Mouse (Mus musculus): ENCODE measurements around the gene Pdk1.

The Pdk1 gene

DNA sequence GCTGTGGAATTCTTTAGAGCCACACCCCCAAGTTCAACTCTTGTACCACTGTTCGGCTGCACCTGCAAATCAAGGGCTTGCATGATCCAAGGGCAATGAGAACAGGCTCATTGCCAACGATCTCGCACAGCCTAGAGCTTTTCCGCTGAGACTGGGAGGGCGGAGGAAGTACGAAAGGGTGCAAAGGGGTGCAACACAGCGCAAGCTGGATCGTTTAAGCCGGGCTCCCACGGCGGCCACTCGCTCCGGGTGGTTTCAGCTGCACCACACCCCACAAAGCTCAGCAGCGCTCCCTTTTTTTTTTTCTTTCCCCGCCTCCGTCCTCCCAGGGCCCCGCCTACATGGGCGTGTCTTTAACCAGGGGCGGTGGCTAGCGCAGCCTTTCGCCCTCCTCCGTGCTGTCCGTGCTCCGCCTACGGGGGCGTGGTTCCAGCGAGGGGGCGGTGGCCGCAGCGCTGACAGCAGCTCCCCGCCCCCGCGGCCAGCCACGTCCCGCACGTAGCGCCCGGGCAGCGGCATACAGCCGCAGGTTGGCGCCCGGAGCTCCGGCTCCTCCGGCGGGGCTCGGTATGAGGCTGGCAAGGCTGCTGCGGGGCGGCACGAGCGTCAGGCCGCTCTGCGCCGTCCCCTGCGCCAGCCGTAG lies at the start of gene Pdk1:
Gene Pdk1, plus strand, starts transcription at position 424 of the 643 bp plus-strand sequence.
- peak; percentile 99 to 100 for DNase-seq (ENCODE audit: low spot score in 2 of 2)

DNA sequence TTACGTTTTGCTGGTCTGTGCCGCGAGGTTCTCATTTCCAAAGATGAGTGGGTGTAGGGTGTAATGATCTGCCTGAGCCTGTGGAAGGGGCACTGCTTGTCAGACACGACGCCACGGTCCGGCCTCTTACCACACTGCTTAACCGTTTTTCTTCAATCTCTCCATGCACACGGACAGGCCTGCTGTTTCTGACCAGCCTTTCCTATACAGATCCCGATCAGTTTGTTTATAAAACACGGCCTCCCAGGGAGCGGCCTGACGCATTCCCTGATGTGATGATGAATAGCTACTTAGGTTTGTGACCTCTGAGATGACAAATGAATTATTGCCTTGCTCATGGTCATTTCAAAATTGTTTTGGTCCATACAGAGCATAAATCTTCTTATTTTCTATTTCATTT lies 48.9 kb upstream of the Pdk1 start:
- DNase-seq (ENCODE audit: low spot score in 2 of 2): no peak

DNA sequence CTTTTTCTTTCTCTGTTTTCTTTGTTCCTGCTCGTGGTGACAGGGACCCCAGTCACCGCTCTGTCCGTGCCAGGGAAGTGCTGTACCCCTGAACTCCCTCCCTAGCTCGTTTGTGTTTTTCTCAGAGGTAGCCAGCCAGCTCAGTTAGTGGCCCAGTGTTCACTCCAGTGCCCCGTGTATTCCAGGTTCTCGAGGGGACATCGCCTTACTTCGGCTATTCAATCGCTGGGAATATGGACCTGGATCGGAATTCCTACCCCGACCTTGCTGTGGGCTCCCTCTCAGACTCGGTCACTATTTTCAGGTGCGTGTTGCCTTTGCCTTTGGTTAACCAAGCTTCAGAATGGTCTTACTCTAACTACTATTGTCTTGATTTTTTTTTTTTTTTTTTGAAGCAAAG lies 45.3 kb upstream of the Pdk1 start:
- DNase-seq (ENCODE audit: low spot score in 2 of 2): no peak

DNA sequence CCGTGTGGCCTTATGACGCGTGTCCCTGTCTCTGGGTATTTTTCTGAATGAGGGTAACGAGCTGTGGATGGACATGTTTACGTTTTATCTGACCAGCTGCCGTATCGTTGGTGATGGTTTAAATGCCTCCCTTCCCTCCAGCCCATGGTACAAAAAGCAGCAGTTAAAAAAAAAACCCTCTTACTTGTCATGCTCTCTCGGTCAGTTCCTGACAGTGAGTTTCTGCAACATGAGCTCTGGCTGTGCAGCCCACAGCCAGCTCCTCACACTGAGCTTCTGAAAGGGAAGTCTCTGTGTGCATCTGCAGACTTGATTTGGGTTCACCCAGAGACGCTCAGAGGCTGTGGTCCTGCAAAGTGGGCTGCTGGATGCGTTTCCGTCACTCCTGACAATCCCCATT lies 44.1 kb upstream of the Pdk1 start:
- no peak for DNase-seq (ENCODE audit: low spot score in 2 of 2)

DNA sequence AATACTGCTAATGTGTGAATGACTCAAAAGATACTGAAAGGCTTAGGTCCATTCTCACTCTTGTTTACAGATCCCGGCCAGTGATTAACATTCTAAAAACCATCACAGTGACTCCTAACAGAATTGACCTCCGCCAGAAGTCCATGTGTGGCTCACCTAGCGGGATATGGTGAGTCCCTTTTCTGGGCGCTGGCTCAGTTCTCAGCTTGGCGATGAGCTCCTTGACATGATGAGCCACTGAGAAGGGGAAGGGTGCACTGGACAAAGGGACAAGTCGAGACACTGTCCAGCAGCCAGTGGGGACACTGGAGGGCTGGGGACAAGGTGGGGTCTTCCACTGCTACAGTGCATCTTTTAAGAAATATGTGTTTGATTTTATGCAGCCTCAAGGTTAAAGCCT lies 39.4 kb upstream of the Pdk1 start:
- no peak for DNase-seq (ENCODE audit: low spot score in 2 of 2)

DNA sequence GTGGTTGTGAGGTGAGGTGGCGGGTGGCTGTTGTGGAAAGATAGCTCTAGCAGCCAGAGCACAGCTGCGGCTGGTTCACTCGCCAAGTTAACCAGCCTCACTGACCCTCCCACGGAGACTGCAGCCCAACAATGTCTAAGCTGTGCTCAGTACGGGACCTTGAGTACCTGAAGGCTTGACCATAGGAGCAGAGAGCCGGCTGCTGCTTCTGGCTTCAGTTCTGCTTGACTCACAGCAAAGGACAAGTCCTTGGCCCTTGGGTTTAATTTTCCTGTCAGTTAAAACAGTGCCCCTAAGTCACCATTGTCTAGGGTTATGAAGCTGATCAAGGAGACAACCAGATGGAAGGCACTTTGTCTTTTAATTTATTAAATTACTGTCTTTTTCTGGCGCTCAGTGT lies 38.7 kb upstream of the Pdk1 start:
- DNase-seq (ENCODE audit: low spot score in 2 of 2): no peak

DNA sequence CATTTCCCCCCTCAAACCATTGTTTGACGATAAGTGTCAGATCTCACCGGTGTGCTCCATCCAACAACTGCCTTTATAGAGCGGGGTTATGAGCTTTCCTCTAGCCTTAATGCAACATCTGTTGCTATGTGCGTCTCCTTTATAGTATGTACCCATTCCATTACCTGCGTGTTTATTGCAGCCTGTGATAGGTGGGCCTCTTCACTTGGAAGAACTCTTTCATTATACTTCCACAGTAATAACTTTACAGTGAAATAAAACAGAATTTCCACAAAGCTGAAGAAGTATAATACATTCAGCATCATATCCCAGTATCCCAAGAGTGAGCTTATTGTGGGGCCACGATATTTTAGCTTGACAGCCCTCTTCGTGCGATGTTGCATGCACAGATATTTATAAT lies 37.5 kb upstream of the Pdk1 start:
- DNase-seq (ENCODE audit: low spot score in 2 of 2): no peak

DNA sequence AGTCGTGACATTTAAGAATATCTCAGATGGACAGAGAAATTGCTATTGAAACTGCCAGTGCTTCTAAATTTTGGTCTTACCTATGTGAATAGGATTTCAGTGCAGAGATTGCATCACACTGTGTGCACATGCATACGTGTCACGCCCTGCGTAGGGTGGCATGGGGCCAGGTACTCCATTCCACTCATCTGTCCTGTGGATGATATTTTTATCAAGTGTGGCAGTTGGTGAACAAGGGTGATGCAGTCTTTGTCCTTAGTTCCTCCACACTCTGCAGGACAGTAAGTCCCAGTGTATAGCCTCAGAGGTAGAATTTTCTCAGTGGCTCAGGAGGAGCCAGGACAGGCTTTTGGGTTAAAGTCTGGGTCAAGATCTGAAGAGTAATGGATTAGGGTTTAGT lies 36.8 kb upstream of the Pdk1 start:
- DNase-seq (ENCODE audit: low spot score in 2 of 2): no peak

DNA sequence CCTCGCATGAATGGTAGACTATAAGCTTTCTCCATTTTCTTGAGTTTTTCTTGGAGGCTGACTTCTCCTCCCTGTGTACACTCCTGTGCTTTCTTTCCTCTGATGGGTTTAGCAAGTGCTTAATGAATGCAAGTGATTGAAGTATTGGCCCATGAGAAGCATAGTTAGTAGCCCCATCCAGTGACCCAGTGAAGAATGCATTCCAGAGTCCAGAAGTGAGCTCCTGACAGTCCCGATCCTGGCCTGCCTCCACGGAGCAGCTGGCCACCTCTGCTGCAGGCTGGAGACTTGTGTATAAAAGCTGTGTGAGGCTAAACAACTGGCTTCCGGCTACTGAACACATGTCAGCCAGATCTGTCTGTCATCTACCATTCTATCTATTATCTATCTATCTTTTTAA lies 35.8 kb upstream of the Pdk1 start:
- DNase-seq (ENCODE audit: low spot score in 2 of 2): no peak

DNA sequence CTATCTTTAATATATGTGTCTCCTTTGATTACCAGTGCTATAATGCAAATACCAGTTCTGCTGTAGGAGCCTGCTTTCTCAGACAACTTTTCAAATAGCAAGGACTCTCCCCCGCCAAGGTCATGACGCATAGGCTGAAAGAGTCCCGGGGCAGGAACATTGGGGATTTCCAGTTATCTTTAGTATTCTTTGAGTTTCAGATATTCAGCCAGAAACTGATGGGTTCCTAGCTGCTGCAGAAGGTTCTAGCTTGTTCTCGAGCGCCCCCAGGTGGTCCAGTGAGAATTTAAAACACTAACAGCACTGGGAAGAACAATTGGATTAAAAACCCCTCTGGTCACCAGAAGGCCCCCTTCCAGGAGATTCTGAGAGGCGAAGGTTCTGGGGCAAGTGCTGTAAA lies 35.2 kb upstream of the Pdk1 start:
- DNase-seq (ENCODE audit: low spot score in 2 of 2): peak; percentile 27 to 53

DNA sequence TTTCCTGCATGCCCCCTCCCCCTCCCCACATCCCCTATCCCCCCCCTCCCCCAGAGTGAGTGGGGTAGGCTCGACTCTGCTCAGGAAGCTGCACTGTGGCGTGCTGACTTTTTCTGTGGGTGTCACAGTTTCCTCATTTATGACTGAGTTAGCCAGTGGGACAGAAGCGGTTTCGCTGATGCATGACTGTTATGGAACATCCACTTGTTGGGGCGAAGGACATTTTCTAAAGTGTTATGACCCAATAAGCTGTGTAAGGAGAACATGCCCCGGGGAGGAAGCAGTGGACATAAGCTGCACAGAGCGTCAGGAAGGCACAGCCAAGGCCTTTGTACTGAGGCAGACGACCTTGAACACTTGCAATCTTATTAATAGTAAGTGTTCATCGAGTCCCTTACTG lies 29.7 kb upstream of the Pdk1 start:
- no peak for DNase-seq (ENCODE audit: low spot score in 2 of 2)

DNA sequence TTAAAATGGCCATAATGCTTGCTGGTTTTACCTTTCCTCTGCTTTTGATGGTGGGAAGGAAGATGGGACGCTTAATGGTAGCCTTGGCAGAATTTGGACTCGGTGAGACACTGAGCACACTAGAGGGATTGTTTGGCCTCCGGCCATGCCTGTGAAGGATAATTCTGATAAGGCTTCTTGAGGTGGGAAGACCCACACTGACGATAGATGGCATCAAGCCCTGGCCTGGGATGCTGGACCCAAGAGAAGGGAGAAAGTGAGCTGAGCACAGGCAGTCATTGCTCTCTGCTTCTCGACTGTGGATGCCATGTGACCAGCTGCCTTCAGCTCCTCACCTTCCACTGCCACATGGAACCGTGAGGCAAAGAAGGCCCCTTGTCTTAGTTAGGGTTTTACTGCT lies 28.1 kb upstream of the Pdk1 start:
- DNase-seq (ENCODE audit: low spot score in 2 of 2): no peak

DNA sequence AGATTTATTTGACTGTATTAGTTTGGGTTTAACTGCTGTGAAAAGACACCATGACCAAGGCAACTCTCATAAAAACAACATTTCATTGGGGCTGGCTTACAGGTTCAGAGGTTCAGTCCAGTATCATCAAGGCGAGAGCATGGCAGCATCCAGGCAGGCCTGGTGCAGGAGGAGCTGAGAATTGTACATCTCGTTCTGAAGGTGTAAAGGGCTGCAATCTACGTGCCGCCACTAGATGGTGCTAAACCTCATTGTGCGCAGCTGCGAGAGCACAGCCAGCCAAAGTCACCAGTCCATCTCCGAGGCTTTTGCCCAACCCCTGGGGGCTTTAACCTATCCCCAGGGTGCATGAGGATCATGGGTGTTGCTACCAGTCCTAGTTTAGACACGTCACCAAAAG lies 20.9 kb upstream of the Pdk1 start:
- peak; percentile 16 to 38 for DNase-seq (ENCODE audit: low spot score in 2 of 2)

DNA sequence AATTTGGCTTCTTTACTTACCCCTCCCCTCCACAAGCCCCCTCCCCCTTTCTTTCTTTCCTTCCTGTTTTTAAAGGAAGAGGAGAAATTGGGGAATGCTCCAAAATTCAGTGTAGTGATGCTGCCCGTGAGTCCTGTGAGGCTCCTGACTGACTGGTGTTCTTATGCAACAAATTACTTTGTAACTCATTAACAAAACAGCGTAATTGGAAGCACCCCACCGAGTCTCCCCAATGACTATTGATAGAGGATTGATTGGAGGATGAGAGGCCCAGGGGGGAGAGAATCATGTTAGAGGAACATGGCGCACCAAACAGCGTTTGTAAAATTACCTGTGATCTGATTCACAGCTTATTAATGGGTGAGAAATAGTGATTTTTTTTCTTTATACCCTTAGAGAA lies 17.9 kb upstream of the Pdk1 start:
- no peak for DNase-seq (ENCODE audit: low spot score in 2 of 2)

DNA sequence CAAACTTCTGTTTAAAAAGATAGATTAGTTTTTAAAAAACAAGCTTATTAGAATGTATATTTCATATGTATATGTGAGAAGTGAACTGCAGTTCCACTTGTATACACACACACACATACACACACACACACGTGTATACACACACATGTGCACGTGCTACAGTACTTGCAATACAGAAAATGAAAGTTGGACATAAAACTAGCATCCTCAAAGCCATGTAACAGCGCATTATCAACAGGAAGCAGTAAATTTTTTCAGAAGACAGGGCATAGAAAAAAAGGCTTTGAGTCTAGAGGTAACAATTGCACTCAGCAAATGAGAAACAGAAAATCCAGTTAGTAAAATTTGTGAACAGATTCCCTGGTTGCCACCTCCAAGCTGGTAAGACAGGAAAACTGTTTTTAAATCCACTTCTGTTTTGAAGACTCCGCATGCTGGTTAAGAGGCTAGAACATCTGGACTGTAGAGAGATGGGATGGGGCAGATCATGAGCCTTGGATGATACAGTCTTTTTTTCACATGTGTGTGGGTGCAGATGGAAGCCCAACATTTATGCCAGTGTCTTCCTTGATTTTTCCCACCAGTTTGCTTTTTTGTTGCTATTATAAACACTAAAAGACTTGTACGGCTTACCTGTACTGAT lies 9.4 kb upstream of the Pdk1 start:
- DNase-seq (ENCODE audit: low spot score in 2 of 2): no peak

DNA sequence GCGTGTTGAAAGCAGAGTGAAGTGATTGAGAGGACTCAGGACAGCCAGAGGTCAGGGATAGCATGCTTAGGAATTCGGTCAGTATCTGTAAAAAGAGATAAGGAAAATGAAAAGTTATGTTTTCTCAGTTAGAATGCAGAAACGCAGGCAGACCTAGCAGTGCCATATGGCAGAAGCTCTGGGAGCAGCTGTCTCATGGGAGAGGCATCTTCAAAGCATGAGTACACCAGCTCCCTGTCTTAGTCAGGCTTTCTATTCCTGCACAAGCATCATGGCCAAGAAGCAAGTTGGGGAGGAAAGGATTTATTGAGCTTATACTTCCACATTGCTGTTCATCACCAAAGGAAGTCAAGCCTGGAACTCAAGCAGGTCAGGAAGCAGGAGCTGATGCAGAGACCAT lies 8.0 kb upstream of the Pdk1 start:
- DNase-seq (ENCODE audit: low spot score in 2 of 2): no peak

DNA sequence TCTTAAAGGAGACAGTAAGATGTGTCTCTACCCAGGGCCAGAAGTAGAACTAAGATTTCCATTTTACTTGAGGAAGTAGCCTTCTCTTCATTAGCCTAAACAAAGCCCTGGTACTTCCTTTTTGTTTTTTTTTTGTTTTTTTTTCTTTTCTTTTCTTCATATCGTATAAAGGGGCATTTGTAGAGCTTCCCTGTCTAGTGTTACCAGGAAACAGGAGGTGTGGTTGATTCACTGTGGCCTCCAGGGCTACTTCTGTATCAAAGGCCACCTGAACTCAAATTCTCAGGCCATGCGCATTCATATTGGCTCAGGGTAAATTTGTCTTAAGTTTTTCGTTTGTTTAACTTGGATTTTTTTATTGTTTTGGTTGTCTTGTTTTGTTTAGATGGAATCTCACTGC lies 7.1 kb upstream of the Pdk1 start:
- no peak for DNase-seq (ENCODE audit: low spot score in 2 of 2)

DNA sequence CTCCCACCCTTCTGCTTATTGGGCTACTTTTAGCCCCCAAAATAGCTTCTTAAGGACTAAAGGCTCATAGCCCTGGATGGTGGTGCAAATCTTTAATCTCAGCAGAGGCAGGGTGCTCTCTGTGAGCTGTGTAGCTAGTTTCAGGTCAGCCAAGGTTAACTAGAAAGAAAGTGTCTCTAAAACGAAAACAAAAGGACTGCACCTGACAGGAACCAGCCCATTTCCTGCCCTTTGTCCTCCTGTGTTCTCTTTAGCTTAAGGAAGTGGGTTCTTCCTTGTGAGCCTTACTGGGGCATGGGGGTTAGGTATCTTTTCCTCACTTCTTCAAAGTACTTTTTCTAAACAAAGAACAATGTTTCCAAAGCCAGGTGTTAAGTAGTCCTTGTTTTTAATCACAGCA lies 6.5 kb upstream of the Pdk1 start:
- no peak for DNase-seq (ENCODE audit: low spot score in 2 of 2)

DNA sequence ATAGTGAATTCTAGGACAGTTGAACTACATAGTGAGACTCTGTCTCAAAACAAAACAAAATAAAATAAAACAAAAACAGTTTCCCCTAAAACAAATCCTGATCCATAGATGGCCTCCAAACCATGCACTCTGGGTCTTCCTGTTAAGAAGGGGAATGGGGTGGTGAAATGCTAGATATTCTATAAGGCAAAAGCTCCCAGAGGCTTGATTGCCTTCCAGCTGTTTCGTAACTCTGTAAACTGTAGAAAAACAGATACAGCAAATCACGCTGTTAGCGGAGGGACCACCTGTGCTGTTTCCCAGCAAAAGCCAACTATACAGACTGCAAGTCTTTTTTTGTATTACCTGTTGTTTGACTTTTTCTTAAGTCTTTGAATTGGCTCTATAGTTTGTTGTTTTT lies 6.0 kb upstream of the Pdk1 start:
- DNase-seq (ENCODE audit: low spot score in 2 of 2): no peak

DNA sequence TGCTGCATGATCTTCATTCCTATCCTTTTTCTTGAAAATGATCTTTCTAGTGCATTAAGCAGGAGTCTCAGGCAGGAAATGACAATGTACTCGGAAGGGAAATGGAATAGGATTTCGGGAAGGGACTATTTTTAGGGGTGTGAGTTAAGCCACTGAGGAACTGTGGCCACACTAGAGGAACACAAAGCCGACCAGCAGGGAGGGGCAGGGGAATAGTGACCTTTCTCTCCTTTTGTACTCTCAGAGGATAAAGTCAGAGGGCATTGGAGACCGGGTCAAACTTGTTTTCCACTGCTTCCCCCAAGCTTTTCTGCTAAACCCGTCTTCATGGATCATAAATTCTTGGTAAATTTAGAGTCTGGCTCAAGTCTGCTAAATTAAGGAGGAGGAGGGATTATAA lies 5.5 kb upstream of the Pdk1 start:
- DNase-seq (ENCODE audit: low spot score in 2 of 2): no peak

DNA sequence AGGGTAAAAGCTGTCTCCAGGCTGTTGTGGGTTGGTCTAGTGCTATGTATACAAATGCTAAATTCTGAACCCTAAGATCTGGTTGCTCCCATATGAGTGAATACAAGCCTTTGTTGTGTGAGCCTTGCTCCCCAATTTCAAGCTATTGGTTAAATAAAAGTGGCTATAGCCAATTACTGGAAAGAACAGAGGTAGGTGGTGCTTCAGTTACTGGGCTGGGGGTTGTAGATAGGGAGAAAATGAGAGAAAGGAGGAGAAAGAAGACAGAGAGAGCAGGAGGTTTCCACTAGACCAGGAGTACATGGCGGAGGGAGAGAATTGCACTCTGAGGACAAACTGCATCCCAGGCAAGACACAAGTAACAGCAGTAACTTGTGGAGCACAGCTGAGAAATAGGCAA lies 4.8 kb upstream of the Pdk1 start:
- no peak for DNase-seq (ENCODE audit: low spot score in 2 of 2)

DNA sequence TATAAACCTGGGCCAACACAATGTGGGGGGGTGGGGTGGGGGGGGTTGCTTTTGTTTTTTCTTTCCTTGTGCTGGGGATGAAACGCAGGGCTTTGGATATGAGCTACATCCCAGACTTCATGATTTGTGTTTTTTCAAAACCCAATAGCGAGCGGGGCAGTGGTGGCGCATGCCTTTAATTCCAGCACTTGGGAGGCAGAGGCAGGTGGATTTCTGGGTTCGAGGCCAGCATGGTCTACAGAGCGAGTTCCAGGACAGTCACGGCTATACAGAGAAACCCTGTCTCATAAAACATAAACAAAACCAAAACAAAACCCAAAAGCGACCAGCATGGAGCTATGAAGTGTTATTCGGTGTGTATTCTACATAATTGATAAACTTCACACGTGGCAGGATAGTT lies 883 bp upstream of the Pdk1 start:
- DNase-seq (ENCODE audit: low spot score in 2 of 2): no peak

DNA sequence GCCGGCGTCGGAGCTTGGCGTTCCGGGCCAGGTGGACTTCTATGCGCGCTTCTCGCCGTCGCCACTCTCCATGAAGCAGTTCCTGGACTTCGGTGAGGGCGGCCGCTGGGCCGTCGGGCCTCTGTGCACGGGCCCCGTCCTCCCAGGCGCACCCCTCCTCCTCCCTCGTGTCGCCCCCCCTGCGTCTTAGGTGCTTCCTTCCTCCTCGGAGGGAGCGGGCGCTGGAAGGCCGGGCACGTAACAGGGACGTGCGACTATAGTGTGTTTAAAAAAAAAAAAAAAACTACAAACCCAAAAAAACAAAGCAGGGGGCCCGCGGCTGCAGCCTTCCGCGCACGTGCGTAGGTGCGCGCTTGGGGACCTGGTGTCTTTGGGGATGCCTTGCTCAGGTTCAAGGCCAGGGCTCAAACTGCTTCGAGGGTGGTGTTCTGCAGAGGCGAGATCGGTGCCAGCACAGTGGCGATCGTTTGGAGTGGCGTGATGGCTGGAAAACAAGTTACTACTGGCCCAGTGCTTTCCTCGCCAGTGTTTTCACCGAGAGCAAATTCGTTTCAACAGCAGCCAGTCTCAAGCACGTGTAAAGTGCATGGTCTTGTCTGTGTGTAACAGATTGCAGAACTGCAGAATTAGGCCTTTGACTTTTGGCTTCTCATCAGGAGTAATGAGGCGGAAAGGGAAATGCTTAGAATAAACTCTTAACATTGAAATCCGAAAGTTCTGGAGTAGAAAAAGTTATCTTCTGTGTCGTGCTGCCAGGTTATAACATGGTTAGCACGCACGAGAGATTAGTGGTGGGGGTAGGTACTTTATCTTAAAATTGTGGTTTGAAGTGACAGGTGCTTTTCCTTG lies 674 bp downstream of the Pdk1 start:
- peak in 1 of 2 experiments; percentile 15 for DNase-seq (ENCODE audit: low spot score in 2 of 2)
